Mouse (Mus musculus): ENCODE results near the gene Amfr.

DNA sequence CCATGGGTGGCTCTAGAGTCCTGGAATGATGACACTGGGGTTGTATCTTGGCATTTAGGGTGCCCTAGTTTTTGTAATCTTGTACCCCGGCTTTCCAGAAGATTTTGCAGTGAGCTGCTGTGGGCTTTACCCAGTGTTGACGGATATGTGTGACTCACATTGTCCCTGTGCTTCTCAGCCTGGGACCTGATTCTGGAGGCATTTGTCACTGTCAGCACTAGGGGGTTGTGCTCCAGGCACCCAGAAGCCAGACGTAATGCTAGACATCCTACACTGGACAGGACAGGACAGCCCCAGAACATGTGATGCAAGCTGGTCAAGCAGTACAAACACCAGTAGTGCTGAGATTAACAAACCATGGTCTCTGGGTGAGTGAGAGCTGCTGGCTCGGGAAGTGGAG, 66.9 kb downstream of the Amfr start:
- no peak for TF ChIP-seq CTCF (IDR thresholded peaks at IDR 0.05; ENCODE audit: borderline replicate concordance, insufficient read depth, low read length)
- TF ChIP-seq POLR2A (IDR thresholded peaks at IDR 0.05; ENCODE audit: low read depth, low read length), result no peak
